Mouse (Mus musculus) frontal cortex, adult (tissue): ENCODE results near the gene Smim24.

Source experiments
- ATAC-seq: cut with Nextera tagmentation; 2 replicates; pipeline ENCODE4 v1.9.2; 2017; ENCODE audit warnings: mild to moderate bottlenecking, moderate library complexity, mixed read lengths; ENCODE audit not compliant: low TSS enrichment

The Smim24 gene

DNA sequence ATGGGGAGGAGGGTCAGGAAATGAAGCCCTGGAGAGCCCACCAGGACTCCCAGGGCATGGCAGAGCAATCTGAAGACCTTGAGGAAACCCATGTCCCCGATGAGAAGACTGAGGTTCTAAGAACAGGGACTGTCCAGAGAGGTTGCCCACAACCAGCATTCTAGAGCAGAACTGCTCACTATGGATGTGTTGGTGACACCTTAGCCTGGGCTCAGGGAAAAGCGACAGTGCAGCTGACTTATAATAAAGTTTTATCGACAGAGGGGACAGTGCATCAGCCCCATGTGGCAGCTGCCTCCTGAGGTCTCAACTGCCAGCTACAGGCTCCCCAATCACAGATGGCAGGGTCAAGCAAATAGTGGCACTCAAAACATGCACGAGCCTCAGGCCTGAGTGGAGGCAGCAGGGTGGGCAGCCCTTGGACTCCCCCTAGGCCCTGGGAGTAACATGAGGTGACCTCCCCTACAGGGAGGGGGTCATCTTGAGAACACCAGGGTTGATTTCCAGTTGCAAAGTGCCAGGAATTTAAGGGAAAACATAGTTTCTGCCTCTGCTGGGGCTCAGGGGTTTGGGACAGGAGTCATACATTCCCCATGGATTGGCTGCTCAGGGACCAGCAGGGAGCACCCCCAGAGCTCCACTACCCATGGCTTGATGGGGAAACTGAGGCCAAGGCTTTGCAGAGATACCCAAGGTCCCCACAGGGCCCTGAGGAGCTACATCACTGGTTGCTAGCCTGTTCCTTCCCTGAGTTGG is 28.4 kb downstream of the Smim24 start:
- ATAC-seq = no peak

DNA sequence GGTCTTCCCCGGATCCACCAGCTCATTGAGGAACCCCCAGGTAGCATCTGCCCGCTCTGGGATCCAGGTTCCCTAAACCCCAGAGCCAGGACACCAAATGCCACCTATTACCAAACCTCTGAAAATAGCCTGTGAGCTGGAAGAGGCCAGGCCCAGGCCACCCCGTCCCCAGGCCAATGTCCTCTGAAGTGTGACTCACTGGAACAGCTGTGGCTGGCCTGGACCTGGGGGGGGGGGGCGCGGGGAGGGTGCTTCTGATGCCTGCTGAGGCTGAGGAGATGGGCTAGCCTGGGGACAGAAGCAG is 28.9 kb downstream of the Smim24 start:
- no peak for ATAC-seq

DNA sequence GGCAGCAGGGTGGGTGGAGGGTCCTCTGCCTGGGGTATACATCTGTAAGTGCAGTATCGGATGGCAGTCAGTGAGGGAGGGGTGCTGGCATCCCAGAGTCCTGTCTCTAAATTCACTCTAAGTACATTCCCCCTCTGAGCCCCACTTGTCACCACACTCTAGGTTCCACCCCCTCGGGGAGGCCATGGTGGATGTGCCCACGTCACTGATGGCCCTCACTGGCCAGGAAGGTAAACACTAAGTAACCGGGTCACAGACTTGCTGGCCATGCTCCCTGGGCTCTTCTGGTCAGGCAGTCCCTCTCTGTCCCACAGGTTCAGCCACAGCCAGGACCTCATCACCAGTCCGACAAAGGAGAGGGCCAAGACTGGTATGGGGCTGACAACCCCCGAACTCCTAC is 29.3 kb downstream of the Smim24 start:
- no peak for ATAC-seq

DNA sequence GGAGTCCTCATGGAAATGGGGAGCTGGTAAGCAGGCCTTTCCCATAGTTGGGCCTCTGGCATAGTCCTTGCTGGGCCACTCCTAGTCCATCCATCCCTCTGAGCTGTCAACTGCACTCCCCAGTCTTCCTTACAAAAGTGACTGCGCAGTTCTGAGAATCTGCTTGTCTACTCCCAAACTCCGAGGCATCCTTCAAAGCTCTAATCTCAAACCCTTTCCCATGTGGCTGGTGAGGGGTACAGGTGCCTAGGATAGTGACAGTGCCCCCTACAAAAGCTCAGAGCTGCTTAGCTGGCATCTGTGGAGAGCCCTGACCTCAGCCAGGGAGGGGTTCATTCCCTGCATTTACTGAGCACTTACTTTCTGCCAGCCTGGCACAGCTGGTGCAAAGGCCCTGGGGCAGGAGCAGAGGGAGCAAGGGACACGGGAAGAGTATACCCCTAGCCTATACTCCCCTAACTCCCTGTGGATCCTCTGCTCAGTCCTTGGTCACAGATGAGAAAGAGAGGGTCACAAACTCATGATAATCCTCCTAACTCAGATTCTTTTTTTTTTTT is 29.9 kb downstream of the Smim24 start:
- no peak for ATAC-seq

DNA sequence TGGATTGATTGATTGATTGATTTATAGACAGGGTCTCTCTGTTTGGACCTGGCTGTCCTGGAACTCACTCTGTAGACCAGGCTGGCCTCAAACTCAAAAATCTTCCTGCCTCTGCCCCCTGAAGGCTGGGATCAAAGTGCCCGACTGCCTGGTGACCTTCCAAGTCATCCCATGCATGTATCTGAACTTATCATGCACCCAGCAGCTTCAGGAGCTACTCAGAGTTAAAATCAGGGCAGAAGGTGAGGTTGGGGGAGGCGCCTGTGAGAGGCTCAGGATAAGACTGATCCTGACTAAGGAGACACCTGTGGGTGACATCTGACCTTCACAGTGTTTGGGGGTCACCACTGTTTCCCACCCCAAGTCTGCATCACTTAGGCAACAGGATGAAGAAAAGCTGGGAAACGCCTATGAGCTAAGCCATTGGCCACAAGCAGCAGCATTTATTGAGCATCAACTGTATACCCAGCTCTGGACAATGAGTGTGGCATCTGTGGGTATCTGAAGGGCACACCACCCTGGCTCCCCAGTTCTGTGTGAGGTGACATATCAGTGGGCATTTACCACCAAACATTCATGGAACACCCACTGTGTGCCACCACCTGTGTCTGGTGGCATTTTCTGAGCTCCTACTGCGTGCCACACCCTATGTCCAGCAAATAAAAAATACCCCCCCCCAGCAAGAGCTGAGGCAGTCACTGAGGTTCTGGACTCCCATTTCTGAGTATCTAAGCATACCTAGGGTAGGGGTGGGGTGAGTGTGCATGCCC is 30.8 kb downstream of the Smim24 start:
- no peak for ATAC-seq

DNA sequence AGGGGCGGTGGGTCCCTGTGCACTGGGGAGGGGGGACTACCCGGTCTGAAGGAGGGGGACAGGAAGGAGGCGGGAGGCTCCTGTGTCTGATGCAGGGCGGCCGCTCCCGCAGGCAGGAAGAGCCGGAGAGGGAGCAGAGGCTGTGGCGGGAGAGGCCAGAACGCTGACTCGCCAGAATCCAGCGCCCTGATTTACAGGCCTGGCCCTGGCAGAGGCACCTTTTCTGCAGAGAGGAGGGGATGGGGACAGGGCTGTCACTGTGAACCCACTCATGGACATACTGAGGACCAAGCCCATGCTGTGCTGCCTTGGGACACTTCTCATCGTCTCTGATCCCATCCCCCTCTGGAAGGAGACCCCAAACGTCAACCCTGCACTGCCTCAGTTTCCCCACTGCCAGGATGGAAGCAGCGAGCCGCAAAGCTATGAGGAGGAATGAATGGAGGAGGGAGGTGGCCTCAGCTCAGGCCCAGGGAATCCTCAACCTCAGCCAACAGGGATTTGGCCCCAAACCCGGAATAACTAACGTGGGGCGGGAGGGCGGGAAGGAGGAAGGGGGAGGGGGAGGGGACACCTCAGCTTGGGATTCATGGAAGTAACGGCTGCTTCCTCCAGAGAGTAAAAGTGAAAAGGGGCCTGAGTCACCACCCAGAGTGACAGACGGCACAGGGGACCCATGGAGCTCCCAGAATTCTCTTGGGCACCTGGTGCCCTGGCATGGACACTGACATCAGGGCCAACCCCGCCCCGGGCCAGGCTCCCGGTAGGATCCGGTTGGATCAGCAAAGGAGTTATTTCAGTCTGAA is 31.6 kb downstream of the Smim24 start:
- ATAC-seq = no peak

DNA sequence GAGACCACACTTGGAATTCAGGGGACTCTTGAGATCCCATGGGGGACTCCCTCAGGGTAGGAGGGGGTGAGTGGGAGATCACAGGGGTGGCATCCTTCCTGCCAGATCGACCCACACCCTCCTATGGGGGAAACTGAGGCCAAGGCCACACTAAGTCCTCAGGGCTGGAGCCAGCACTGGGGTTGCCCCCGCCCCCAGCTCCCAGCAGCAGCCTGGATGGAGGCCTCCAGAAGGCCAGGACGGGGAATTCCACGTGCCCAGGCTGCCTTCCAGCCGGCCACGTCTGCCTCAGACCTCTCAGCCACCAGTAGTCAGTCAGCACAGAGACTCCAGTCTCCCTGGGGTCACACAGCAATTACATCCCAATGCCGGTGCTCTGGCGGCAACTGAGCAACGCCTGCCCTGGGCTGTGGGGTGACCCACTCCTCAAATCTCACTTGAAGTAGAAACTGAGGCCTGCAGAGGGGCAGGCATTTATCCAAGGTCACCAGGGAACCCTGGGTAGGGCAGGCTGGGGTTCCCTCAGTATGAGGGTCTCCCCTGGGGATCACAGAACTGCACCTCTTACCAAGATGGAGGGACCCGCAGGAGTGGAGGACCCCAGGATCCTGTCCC is 32.5 kb downstream of the Smim24 start:
- ATAC-seq = no peak

DNA sequence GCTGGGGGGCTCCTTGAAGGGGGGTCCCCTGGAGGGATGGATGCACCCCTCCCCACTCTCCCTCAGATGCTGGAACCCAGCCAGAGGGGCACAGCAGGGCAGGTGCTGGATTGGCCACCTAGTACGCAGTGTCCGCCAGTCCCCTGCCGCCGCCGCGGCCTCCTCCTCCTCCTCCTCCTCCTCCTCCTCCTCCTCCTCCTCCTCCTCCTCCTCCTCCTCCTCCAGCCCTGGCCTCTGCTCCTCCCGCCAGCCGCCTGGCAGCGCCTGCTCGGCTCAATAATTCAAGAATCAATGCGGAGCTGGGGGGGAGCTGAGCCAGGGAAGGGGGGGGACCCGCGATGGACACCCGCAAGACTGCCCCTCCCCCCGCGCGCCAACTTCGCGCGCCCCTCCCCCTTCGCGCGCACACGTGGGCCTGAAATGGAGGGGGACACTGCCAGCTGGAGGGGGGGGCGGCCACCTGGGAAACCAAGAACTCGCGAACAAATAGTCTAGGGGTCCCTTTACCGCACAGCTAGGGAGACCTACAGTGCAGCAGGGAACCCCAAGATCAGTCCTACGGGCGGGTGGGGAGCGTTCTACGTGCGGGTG is 33.3 kb downstream of the Smim24 start:
- ATAC-seq = no peak

DNA sequence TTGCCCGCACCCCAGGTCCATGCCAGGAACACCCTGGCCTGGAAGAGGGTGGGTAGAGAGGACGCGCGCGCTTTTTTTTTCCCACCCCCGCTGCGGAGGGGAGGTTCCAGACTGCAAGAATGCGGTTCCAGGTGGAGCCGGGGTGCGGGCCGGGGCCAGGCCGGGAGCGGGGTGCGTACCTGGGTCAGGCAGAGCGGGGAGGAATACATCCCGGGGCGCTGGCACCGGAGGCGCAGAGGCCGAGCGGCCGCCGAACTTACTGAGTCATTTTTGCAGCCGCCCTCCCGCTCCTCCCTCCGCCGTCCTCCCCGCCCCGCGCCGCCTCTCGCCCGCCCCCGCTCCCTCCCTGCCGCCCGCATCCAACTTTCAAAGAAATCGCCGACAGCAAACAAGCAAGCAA is 34.0 kb downstream of the Smim24 start:
- ATAC-seq = no peak

DNA sequence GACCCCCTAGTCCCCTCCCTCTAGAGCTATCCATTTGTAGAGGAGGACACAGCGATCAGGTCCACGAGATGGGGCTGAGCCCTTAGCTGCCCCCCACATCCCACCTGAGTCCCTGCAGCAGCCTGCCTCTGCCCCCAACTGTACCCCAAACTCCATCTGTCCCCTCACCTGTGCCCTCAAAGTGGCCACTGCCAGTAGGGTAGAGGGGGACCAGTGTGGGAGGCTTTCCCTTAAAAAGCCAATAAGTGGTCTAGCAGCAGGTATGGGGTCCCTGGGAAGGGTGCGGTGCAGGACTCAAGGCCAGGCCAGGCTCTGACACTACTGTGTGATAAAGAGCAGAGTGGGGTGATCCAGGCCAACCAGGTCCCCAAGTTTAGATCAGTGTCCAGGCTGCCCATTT is 34.5 kb downstream of the Smim24 start:
- ATAC-seq = no peak

DNA sequence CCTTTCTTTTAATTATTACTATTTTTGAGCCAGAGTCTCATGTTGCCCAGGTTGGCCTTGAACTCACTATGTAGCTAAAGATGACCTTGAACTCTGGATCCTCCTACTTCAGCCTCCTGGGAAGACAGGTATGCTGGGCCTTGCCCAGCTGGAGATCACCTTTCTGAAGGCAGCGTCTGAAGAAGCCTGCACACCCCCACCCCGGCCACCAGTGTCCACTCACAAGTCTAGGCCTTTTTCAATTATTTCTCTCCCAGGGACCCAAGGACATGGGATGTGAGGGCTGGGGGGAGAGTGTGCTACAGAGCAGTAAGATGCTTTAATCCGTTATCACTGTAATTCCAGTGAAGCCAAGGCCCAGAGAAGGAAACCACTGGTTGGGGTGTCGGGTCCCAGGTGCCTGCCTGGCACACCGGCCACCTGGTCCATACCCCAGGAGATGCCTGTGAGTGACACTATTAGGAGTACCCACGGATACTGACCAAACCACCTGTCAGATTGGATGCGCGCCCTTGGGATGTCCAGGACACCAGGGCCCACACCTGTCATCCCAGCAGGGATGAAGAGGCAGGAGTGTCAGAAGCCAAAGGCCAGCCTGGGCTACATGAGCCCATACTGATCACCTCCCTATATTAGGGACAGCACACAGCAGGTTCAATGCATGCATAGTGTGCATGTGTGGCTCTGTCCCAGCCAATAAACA is 35.1 kb downstream of the Smim24 start:
- ATAC-seq = no peak

DNA sequence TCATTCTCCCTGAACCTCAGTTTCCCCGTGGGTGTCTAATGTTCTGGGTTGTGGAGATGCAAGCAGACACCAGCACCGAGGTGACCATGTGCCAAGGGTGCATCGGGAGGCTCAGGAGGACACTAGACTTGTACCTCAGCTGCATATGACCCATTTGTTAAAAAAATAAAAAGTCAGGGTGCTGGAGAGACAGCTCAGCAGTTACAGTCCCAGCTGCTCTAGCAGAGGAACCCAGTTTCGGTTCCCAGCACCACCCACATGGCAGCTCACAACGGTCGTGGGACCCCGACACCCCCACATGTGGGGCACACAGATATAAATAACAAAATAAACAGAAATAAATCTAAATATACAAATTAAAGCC is 35.6 kb downstream of the Smim24 start:
- no peak for ATAC-seq

DNA sequence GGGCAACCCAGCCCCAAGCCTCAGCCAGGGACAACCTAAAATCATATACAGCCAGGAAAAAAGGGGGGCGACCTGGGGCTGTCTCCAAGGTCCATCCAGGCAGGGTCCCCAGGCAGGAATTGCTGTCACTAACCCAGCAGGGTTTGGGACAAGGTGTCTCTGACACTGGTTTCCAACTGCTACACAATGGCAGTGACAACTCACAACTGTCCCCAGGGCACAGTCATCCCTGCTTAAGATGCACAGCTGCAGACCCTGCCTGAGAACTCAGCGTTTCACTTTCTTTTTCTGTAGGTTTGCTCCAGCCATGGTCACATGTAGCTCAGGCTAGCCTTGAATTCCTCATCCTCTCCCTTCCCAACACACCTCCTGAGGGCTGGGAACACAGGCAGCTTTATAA is 36.2 kb downstream of the Smim24 start:
- ATAC-seq = no peak

DNA sequence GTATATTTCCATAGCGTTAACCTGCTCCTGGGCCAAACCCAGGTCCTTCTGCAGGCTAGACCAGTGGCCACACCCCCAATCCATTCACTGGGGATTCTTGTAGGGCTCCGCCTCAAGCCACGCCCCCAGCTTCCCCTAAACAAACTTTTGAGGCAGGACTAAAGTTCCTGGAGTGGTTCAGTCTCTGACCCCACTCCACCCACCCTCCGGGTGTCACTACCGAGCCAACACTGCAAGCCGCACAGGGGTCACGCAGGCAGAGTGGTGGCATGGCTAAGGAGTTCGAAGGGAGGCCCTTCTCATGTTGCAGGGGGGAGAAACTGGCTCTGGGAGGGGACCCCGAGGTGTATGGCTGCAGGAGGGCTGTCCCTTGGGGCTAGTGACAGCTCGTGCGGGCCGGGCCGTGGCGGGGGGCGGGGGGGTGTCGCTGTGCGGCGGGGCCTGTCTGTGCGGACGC is 36.8 kb downstream of the Smim24 start:
- no peak for ATAC-seq

DNA sequence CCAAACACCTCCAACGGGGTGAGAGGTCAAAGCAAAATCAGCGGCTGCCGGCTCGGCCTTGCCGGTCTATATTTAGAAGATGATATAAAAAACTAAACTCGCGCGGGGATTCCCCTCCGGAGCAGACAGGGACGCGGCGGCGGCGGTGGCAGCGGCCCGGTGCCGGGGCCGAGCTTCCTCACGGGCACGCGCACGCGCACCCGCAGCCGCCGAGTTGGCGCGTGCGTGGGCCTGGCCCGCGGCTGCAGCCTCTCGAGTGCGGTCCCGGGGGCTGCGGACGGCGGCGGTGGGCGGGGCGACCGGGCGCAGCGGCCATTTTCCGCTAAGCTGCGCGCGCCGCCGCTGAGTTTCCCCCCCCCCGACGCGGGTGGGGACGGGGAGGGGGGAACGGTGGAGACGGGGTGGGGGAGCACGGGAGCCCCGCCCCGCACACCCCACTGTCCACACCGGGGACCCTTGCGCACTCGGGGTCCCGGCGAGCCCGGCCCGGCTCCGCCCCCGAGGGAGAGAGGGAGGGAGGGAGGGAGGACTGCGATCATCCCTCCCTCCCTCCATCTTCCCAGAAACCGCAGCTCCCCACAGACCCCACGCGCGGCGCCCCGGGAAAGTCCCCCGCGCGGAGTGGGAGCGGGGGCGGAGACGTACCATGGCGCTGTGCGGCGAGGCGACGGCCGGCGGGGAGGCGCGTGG is 37.4 kb downstream of the Smim24 start:
- ATAC-seq = 0 out of 2 replicates have a peak, but pooled peaks have one; percentile 3

DNA sequence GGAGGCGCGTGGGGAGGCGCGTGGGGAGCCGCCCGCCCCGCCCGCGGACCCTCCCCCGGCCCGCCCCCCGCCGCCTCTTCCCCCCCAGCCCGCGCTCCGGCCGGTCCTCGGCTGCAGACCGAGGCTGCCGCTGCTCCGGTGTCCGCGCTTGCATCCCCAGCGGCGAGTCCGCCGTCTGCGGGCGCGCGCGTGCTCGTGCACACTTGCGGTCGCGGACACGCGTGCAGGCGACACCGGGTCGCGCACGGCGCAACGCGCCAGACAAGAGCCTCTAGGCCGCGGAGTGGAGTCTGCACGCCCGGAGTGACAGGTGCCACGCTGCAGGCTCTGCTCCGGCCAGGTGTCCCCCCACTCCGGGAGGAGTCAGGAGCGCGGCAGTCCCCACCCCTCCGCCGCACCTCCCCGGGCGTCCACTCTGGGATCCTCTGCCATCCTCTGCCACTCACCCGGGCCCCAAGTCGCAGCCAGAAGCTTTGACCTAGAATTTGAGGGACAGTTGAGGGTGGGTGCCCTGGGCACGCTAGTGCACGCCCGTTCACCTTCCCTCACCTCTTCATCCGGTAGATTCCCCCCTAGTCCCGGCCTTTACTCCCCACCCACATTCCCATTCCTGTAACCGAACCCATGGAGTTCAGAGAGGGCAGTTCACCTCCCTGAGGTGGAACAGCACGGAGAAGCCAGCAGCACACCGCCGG is 38.1 kb downstream of the Smim24 start:
- no peak for ATAC-seq

DNA sequence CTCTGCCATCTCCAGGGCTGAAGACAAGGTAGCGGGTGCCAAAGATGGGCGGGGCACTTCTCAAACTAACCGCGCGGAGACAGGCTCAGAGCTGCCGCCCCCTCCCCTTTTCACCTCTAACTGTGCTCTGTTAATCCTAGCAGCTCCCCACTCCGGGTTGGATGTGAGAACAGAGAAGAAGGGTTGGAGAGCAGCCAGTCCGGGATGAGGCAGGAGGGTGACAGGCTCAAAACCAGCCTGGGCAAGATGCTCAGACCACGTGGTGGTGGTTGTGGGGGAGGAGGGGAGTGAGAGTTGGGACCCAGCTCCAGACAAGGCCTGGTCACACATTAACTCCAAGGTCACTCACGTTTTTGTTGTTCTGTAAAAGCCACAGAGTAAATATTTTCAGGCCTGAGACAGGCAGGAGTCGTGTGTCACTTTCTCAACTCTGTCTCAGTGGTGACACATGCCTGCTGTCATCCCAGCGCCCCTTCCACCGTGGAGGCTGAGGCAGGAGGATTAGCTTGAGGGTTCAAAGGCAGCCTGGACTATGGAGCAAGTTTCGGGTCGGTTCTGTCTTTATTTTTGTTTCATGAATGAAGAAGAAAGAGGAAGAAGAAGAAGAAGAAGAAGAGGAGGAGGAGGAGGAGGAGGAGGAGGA is 38.8 kb downstream of the Smim24 start:
- no peak for ATAC-seq

DNA sequence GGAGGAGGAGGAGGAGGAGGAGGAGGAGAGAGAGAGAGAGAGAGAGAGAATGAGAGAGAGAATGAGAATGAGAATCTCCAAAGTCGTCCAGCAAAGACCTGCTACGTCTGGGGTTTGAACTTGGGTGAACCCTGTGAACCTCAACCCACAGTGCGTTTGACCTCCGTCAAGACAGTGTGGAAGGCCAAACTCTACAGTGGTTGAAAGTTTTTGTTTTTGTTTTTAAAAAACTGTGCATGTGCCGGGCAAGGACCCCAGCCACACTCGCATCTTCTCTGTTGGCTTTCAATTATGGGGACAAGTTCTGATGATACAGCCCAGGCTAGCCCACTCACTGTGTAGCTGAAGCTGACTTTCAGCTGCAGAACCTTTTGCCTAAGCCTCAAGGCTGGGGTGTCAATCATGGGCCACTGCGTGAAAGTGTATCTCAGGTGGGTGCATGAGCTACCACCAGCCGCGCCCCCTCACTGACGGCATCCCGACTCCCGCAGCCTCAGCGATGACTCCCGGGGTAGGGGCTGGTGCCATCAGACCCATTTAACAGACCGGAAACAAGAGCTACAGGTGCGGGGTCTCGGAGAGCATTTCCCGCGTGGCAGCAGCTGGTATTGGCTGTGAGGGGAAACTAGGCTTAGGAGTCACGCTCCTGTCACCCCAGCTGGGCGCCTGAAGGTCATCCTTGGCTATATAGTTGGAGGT is 39.5 kb downstream of the Smim24 start:
- no peak for ATAC-seq

DNA sequence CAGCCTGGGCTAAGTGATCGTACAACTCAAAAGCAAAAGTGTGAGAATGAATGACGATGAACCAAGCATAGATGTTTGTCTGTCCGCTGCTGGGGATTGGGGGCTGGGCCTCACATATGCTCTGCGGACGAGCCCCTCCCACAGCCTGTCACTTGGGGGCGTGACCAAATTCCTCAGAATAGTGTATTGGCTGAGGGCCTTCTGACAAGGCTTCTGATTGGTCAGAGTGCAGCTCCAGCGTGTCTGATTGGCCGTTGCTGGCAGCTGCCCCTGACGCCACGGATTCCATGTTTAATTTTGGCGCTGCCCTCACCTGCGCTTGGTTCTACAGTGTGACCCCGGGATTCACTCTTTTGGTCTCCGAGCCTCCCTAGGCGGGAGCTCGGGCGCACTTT is 40.0 kb downstream of the Smim24 start:
- peak; percentile 78 for ATAC-seq
